Mouse (Mus musculus) stomach, postnatal 0 days (tissue): Measurements from ENCODE around the gene Wdtc1. TPM values are rescaled to one million over a fixed set of nuclear protein-coding genes. Genes with fewer than 3 reads are reported as not detected.

Source experiments
- ATAC-seq: fragments of 200-750 bp; cut with Nextera tagmentation; 2 replicates; pipeline ENCODE4 v1.8.0; 2017; ENCODE audit not compliant: low FRiP score, low TSS enrichment
- DNase-seq: peaks from one replicate; pipeline ENCODE4 v3.0.0-alpha.2; 2016; ENCODE audit warnings: low spot score
- H3K27ac ChIP-seq: fragments of 300-500 bp; sonication (generic); replicated peaks from 2 replicates; pipeline ENCODE4 v1.5.1; 2014; ENCODE audit warnings: mild to moderate bottlenecking, control low read depth
- H3K27me3 ChIP-seq: fragments of 300-500 bp; sonication (generic); 2 replicates; pipeline ENCODE4 v1.6.1; 2014; ENCODE audit warnings: low read length; ENCODE audit not compliant: control insufficient read depth, insufficient read depth
- H3K36me3 ChIP-seq: fragments of 300-500 bp; sonication (generic); 2 replicates; pipeline ENCODE4 v1.6.1; 2014; ENCODE audit warnings: low read length, mixed read lengths; ENCODE audit not compliant: control insufficient read depth, insufficient read depth
- H3K4me1 ChIP-seq: fragments of 300-500 bp; sonication (generic); replicated peaks from 2 replicates; pipeline ENCODE4 v1.6.1; 2014; ENCODE audit warnings: antibody characterized with exemption; ENCODE audit not compliant: control insufficient read depth, insufficient read depth
- H3K4me2 ChIP-seq: fragments of 300-500 bp; sonication (generic); replicated peaks from 2 replicates; pipeline ENCODE4 v1.6.1; 2014; ENCODE audit warnings: low read depth, mild to moderate bottlenecking, control low read depth, moderate library complexity
- H3K4me3 ChIP-seq: fragments of 300-500 bp; sonication (generic); 2 replicates; pipeline ENCODE4 v1.5.1; 2014; ENCODE audit warnings: low read depth, low read length, control low read depth
- H3K9ac ChIP-seq: fragments of 300-500 bp; sonication (generic); 2 replicates; pipeline ENCODE4 v1.6.1; 2014; ENCODE audit warnings: mild to moderate bottlenecking, low read length, control low read depth, mixed read lengths
- H3K9me3 ChIP-seq: fragments of 300-500 bp; sonication (generic); 2 replicates; pipeline ENCODE4 v1.6.1; 2016; ENCODE audit warnings: low read length; ENCODE audit not compliant: control insufficient read depth
- CTCF ChIP-seq: IDR thresholded peaks from 2 replicates; pipeline ENCODE4 v1.5.1; 2016; ENCODE audit warnings: antibody characterized with exemption, low read depth, mild to moderate bottlenecking, moderate library complexity
- EP300 ChIP-seq: optimal IDR thresholded peaks from 2 replicates; pipeline ENCODE3; 2016; ENCODE audit warnings: antibody characterized with exemption
- WGBS: fragments of 180-500 bp; shearing (Covaris S2); extraction: QIAGEN DNeasy Blood & Tissue Kit; methylation state at CpG from one replicate; pipeline ENCODE4 v1.1.7; 2014; 5-methylcytosine and 5-hydroxymethylcytosine counted together
- polyA plus RNA-seq: library from polyadenylated mRNA; unstranded; fragments of >200 nt; fragmentation: Nextera tagmentation; extraction: Ambion mirVana; gene quantifications from 2 replicates; pipeline ENCODE4 v1.2.1, GENCODE M21; 2015

Wdtc1 gene
- polyA plus RNA-seq, 1 experiment from 2014 or later: 6.2 TPM

DNA sequence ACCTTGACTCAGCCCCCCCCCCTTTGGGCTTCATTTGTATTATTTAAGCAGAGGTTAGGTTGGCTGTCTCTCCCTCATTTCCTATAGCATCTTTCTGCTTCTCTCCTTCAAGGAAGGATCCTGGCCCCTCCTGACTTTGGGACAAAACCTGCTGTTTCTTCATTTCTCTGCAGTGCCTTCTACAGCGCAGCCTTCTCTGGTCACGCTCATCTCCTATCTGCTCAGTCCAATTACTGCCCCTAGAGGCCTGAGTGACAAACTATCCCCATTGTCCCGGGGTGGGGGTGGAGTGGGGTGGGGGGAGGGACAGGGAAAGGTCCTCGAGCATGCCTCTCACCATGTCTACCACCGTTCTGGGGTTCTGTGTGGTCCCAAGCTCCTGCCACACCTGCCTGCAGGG is 44.0 kb upstream of the Wdtc1 start:
- TF ChIP-seq CTCF (0 out of 2 replicates have a peak, but pooled peaks have one; percentile 6), EP300 (no peak)
- no peak overlapping the region for H3K9ac ChIP-seq
- ATAC-seq (no peak), DNase-seq (no peak)
- no peak overlapping the region for H3K4me2 ChIP-seq
- no peaks in the 10 kb centered on the region for H3K36me3 ChIP-seq
- H3K4me3 ChIP-seq: no peak overlapping the region
- WGBS: 54% methylated on average over 5 of the region's 5 CpGs
- H3K27me3 ChIP-seq: no peaks in the 10 kb centered on the region
- H3K27ac ChIP-seq: no peak overlapping the region
- H3K4me1 ChIP-seq: peaks cover 14% of the 10 kb centered on the region; the same call in 1 of the 2 replicates
- no peaks in the 10 kb centered on the region for H3K9me3 ChIP-seq

DNA sequence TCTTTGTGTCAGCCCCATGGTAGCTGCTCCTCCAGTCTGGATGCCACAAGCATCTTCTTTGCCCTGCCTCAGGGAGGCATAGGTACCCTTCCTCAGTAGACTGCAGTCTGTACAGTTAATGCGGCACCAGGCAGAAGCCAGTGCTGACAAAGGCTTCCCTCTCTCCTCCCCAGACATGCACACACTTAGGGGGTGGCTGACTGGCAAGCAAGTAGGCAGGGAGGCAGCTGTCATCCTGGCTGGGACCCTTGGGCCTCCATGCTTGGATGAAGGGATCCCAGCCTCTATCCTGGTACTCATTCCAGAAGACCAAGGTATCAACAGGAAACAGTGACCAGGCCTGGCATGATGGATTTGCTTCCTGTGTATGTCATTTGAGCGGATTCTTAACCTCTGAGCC is 42.8 kb upstream of the Wdtc1 start:
- DNase-seq (no peak), ATAC-seq (no peak)
- no peak overlapping the region for H3K4me2 ChIP-seq
- H3K27ac ChIP-seq: peak overlapping the region; percentile 35
- 67% methylated on average over 2 of the region's 2 CpGs for WGBS
- TF ChIP-seq EP300 (no peak), CTCF (no peak)
- no peaks in the 10 kb centered on the region for H3K9me3 ChIP-seq
- no peak overlapping the region for H3K4me3 ChIP-seq
- H3K27me3 ChIP-seq: no peaks in the 10 kb centered on the region
- H3K4me1 ChIP-seq: peaks cover 21% of the 10 kb centered on the region; the same call in 1 of the 2 replicates
- H3K9ac ChIP-seq: no peak overlapping the region
- no peaks in the 10 kb centered on the region for H3K36me3 ChIP-seq

DNA sequence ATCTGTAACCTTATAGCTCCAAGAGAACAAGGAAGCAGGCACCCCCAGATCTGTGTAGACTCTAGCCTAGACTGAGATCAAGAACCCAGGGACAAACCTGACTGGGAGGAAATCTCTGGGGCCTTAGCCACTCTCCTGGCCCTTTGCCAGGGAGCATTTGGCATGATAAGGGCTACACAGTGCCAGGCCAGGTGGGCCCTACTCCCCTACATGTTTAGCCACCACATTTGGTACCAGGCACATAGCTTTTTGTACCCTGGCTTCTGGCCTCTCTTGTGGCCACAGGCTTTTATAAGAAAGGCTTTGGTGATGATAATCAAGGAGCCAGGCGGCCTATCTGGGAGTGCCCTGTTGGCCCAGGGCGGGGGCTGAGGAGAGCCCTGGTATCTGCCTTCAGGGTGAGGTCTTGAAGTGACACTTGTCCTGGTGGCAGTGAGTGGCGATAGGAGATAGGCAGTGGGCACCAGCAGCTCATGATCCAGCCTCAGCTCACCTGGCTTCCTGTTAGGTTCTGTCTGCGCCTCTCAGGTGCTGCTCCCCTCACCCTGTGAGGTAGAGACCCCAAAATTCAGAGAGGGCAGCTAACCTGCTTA is 41.8 kb upstream of the Wdtc1 start:
- no peak overlapping the region for H3K4me2 ChIP-seq
- WGBS: 77% methylated on average over 4 of the region's 4 CpGs
- H3K9ac ChIP-seq: peak overlapping the region; percentile 45; the same call in 1 of the 2 replicates
- no peaks in the 10 kb centered on the region for H3K36me3 ChIP-seq
- peaks cover 31% of the 10 kb centered on the region for H3K4me1 ChIP-seq
- TF ChIP-seq CTCF (no peak), EP300 (no peak)
- peak overlapping the region; percentile 81 for H3K27ac ChIP-seq
- no peak overlapping the region for H3K4me3 ChIP-seq
- DNase-seq: peak; percentile 81
- no peaks in the 10 kb centered on the region for H3K27me3 ChIP-seq
- peak; percentile 83 for ATAC-seq
- no peaks in the 10 kb centered on the region for H3K9me3 ChIP-seq

DNA sequence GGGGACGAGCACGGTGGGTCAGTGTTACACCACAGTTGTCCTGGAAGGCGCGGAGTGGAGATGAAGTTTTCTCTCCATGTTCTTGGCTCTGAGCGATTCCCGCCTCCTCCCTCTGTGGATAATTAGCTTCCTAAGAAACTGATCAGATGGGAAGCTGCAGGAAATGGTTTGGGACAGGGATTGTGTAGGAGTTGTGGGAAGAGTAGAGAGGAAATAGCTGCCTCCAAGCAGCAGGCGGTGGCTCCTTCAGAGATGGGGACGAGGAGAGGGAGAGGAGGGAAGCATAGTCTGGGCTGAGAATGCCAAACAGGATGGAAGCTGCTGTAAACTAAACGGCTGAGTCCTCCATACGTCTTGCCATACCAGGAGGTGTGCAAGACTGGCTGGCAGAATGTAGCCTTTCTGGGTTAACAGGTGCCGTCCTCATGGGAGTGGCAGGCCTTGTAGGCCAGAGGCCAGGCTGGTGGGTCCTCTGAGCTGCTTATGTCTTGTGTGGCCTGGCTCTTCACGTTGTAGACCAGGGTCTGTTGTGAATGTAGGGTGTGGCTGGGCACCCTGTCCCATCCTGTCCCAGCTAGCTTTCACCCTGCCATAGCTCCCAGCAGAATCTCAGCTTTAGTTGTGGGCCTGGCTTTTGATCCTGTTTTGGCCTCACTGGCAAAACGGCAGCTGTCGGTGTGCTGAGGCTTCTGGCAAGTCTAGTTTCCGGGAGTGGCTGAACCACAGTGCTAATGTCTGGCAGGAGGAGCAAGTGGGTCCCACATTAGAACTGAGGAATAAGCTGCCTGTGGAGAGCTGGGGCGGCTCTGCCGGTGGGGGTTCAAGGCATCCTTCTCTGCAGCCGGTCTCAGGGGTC is 38.1 kb upstream of the Wdtc1 start:
- Histone ChIP-seq H3K4me3 (no peak overlapping the region), H3K4me2 (no peak overlapping the region), H3K9me3 (no peaks in the 10 kb centered on the region), H3K4me1 (peaks cover 33% of the 10 kb centered on the region), H3K27ac (peak overlapping the region; percentile 89), H3K36me3 (no peaks in the 10 kb centered on the region), H3K27me3 (no peaks in the 10 kb centered on the region), H3K9ac (0 out of 2 replicates have a peak overlapping the region, but pooled peaks have one; percentile 41)
- no peak for TF ChIP-seq CTCF
- TF ChIP-seq EP300: peak; percentile 62
- WGBS: 51% methylated on average over 18 of the region's 18 CpGs
- peak; percentile 45; the same call in 1 of the 2 replicates for ATAC-seq
- DNase-seq: peak; percentile 57

DNA sequence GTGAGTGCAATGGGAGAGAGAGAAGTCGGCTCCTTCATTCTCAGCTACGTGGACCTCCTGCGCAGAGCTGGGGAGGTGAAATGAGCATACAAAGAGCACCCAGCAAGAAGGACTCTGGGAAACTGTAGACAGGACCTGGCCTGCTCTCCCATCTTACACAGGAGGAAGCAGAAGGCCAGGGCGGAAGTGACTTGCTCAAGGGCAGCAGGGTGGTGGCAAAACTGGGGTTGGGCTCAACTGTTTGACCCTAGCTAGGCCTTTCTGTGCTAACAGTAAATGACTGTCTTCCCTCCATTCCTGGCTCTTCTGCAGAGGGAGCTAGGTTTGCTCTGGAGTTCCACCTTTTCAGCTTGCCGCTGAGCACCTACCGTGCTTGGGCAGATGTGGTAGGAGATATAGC is 37.3 kb upstream of the Wdtc1 start:
- Histone ChIP-seq H3K4me2 (no peak overlapping the region), H3K4me1 (peaks cover 27% of the 10 kb centered on the region), H3K4me3 (no peak overlapping the region), H3K27me3 (no peaks in the 10 kb centered on the region), H3K9ac (0 out of 2 replicates have a peak overlapping the region, but pooled peaks have one; percentile 8), H3K9me3 (no peaks in the 10 kb centered on the region), H3K36me3 (no peaks in the 10 kb centered on the region), H3K27ac (peak overlapping the region; percentile 89)
- 84% methylated on average over 6 of the region's 6 CpGs for WGBS
- no peak for ATAC-seq
- DNase-seq: no peak
- TF ChIP-seq CTCF (no peak), EP300 (no peak)
